Mouse (Mus musculus) spleen, postnatal 10 days (tissue): ENCODE measurements at regions not wholly inside any gene's neighbourhood (a gene's known extent, or its start where the extent isn't known, plus 50 kb on each side); places are given as distances from the start of the nearest gene placed in this dataset.

Experiments used
- DNase-seq, 2 experiments: peaks; one replicate each; pipeline ENCODE4 v3.0.0; 2021 to 2022; ENCODE audit warnings: low spot score in 2 of 2

- no peak for DNase-seq
Measured at GRCm38 (mm10) chr5:119215364-119215763, 455.1 kb upstream of the Tbx3 start.

GRCm38 (mm10) chr5:119216146-119216545 lies 454.3 kb upstream of the Tbx3 start:
- DNase-seq: no peak

GRCm38 (mm10) chr5:119217077-119217476 lies 453.4 kb upstream of the Tbx3 start:
- no peak for DNase-seq

- DNase-seq: no peak
Measured at GRCm38 (mm10) chr5:119228691-119229090, 441.8 kb upstream of the Tbx3 start.

GRCm38 (mm10) chr5:119232941-119233340 lies 437.5 kb upstream of the Tbx3 start:
- DNase-seq: no peak

GRCm38 (mm10) chr5:119235884-119236283 lies 434.6 kb upstream of the Tbx3 start:
- DNase-seq: no peak

- no peak for DNase-seq
Measured at GRCm38 (mm10) chr5:119246824-119247223, 423.6 kb upstream of the Tbx3 start.

- DNase-seq: no peak
Measured at GRCm38 (mm10) chr5:119248626-119249025, 421.8 kb upstream of the Tbx3 start.

- DNase-seq: no peak
Measured at GRCm38 (mm10) chr5:119249124-119249718, 421.2 kb upstream of the Tbx3 start.

GRCm38 (mm10) chr5:119251311-119252047 lies 419.0 kb upstream of the Tbx3 start:
- DNase-seq: no peak

GRCm38 (mm10) chr5:119257374-119258120 lies 412.9 kb upstream of the Tbx3 start:
- no peak for DNase-seq

- DNase-seq: no peak
Measured at GRCm38 (mm10) chr5:119258831-119259230, 411.6 kb upstream of the Tbx3 start.

GRCm38 (mm10) chr5:119265149-119265890 lies 405.1 kb upstream of the Tbx3 start:
- DNase-seq: no peak

- no peak for DNase-seq
Measured at GRCm38 (mm10) chr5:119271234-119271852, 399.1 kb upstream of the Tbx3 start.

GRCm38 (mm10) chr5:119273203-119273602 lies 397.3 kb upstream of the Tbx3 start:
- DNase-seq: no peak

GRCm38 (mm10) chr5:119273615-119274014 lies 396.9 kb upstream of the Tbx3 start:
- DNase-seq: no peak

GRCm38 (mm10) chr5:119274817-119275494 lies 395.5 kb upstream of the Tbx3 start:
- no peak for DNase-seq

- DNase-seq: no peak
Measured at GRCm38 (mm10) chr5:119280146-119280545, 390.3 kb upstream of the Tbx3 start.

- no peak for DNase-seq
Measured at GRCm38 (mm10) chr5:119289808-119290207, 380.7 kb upstream of the Tbx3 start.

- DNase-seq: no peak
Measured at GRCm38 (mm10) chr5:119292323-119292722, 378.1 kb upstream of the Tbx3 start.

- DNase-seq: no peak
Measured at GRCm38 (mm10) chr5:119292889-119293288, 377.6 kb upstream of the Tbx3 start.
